Mouse (Mus musculus): ENCODE measurements around the gene Nop58. TPM values are rescaled to one million over a fixed set of nuclear protein-coding genes. Genes with fewer than 3 reads are reported as not detected.
"Not testable (repeated sequence)": the region's sequence is repeated elsewhere in the genome, so short reads cannot be mapped to it uniquely, and the experiment has no call there.

Gene Nop58
- total RNA-seq, 2 experiments from 2014 or later: 73.3 to 74.4 TPM

GRCm38 (mm10) chr1:59697751-59698150 is 13.0 kb downstream of the Nop58 start:
- no peak for DNase-seq (ENCODE audit: extremely low spot score in 1 of 2, low spot score in 2 of 2)
- intact Hi-C loops (cut with DNase I): no loop called here

DNA sequence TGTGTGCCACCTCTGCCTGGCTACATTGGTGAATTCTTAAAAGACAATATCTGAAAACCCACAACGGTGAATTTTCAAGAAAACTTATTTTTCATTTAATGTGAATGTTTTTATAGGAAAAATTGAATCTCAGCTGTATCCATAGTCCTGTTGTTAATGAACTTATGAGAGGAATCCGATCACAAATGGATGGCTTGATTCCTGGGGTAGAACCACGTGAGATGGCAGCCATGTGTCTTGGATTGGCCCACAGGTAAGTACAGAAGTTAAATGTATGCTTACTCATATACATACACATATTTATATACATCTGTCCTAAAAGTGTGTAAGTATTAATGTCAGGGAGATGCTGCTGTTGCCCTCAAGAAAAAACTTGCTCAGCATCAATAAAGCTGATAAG is 13.4 kb downstream of the Nop58 start:
- intact Hi-C loops (cut with DNase I): no loop called here
- DNase-seq (ENCODE audit: extremely low spot score in 1 of 2, low spot score in 2 of 2): no peak

DNA sequence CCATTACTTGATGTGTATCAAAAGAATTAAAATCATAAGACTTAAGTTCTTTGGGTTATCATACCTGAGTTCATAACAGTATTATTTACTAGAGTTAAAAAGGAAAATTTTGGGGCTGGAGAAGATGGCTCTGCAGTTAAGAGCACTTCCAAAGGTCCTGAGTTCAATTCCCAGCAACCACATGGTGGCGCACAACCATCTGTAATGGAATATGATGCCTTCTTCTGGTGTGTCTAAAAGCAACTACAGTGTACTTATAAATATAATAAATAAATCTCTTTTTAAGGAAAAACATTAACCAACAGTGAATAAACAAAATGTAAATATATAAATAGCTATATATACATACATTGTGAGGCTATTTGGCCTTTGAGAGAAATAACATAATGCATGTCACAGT is 17.0 kb downstream of the Nop58 start:
- DNase-seq (ENCODE audit: extremely low spot score in 1 of 2, low spot score in 2 of 2): no peak
- intact Hi-C loops (cut with DNase I): loop anchor here (10.0 kb wide), 2 partner anchors 163 to 383 kb away; no protein-coding TSS in a partner anchor

DNA sequence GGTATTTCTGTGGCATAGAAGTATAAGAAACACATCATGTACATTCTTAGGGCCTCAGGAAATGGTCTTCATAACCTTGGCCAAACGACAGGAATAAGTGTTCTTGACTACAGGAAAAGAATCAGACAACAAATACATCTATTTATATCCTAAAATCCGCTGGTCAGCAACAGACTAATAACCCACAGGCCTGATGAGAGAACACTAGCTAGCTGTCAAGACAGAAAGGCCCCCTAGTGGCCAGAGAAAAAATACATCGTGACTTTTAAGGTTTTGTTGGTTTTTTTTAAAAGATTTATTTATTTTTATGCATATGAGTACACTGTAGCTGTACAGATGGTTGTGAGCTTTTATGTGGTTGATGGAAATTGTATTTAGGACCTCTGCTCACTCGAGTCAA is 35.1 kb downstream of the Nop58 start:
- no peak for DNase-seq (ENCODE audit: extremely low spot score in 1 of 2, low spot score in 2 of 2)
- intact Hi-C loops (cut with DNase I): no loop called here

DNA sequence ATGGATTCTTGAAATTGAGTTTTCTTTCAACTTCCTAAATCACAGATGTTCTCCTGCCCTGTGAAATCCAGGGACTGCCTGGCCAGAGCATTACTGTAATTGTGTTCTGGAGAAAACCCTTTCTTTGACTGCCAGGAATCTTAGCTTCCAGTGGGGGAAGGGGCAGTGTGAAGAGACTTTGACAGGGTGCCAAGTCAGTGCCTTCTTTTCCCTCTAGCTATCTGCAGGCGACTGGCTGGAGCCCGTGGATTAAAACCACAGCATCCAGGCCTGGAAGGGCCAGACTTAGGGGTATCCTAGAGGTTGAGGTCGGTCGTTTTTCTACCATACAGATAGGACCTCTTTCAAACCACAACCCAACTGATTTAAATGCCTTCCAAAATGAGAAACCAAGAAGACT is 40.9 kb downstream of the Nop58 start:
- peak; percentile 10 to 46 for DNase-seq (ENCODE audit: extremely low spot score in 1 of 2, low spot score in 2 of 2)
- intact Hi-C loops (cut with DNase I): no loop called here

- peak in 1 of 2 experiments; percentile 69 for DNase-seq (ENCODE audit: extremely low spot score in 1 of 2, low spot score in 2 of 2)
- intact Hi-C loops (cut with DNase I): no loop called here
These were observed 45.3 kb downstream of the Nop58 start for GRCm38 (mm10) chr1:59730106-59730505.

- intact Hi-C loops (cut with DNase I): no loop called here
- no peak for DNase-seq (ENCODE audit: extremely low spot score in 1 of 2, low spot score in 2 of 2)
These were observed 46.0 kb downstream of the Nop58 start for GRCm38 (mm10) chr1:59730737-59731136.

DNA sequence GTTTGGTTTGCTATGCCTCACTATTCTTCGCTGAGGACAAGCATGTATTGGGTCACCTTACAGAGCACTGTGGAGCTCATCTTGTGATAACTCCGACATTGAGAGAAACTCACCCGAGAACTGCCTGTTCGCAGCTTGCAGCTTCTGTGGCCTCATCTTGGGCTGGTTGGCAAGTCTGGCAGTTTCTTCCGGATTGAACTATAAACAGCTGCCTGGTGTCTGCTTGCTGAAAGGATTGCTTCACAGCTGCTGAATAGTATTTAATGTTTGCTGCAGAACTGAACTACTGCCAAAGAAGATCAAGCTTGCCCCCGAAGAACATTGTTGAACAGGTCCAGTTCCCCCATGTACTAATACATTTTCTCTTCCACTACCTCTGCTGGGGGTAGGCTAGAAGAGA is 49.3 kb downstream of the Nop58 start:
- DNase-seq (ENCODE audit: extremely low spot score in 1 of 2, low spot score in 2 of 2): peak in 1 of 2 experiments; percentile 13
- intact Hi-C loops (cut with DNase I): no loop called here

DNA sequence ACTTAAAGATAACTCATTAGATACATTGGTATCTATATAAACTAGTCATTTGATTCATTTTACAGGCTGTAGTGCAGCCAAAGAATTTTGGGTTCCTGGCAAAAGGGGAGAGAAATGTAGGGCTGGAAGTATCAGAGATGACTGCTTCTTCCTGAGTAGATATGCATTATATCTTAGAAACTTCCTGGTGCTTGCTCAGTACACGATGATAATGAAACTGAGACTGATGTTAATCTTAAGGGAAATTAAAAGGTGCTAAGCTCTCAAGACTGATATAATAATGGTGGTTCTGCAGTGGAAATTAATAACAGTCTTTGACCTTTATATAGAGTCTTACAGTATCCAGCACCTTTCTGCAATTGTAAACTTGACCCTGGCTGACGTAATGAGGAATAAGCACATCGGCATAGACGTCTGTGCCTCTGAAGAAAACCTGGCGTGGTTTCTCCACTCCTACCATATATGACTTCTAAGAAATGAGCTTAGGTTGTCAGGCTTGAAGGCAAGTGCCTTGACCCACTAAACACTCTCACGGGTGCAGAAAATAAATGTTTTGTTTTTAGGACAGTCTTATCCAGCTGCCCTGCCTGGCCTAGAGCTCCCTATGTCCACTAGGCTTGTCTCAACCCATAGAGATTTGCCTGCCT is 54.1 kb downstream of the Nop58 start:
- intact Hi-C loops (cut with DNase I): no loop called here

DNA sequence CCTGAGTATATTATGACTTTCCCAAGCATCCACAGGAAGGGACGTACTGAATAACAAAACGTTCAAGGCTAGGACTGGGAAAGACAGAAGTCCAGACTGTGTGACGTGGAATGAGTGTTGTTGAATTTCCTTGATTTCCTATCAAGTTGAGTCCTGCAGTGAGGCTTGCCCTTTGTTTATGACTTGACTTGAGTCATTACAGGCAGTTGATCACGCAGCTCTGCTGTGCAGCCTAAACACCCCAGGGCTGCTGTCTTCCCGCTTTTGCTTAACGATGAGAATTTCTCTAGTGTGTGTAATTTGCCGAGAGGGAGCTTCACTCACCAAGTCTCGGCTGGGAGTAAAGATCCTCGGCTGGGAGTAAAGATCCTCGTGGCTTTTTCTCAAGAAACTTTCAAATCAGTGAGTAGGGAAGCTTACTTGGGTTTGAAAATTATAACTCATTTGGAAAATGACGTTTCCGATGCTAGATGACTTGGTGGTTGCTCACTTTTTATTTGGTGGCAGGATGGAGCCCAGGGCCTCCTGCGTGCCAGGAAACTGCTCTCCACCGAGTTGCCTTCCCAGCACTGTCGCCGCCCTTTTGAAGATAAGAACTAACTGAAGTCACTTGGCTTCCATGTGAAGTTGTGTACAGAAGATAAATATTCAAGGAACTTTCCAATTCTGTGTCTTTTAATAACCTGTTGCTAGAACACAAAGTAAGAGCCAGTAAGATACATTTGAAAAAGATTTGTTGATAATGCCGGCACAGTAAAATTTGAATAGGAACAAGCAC is 55.0 kb downstream of the Nop58 start:
- intact Hi-C loops (cut with DNase I): no loop called here
- no peak for DNase-seq (ENCODE audit: extremely low spot score in 1 of 2, low spot score in 2 of 2)

More for the DNA sequence above, 54.1 kb downstream of the Nop58 start:
- DNase-seq (ENCODE audit: extremely low spot score in 1 of 2, low spot score in 2 of 2): no peak

DNA sequence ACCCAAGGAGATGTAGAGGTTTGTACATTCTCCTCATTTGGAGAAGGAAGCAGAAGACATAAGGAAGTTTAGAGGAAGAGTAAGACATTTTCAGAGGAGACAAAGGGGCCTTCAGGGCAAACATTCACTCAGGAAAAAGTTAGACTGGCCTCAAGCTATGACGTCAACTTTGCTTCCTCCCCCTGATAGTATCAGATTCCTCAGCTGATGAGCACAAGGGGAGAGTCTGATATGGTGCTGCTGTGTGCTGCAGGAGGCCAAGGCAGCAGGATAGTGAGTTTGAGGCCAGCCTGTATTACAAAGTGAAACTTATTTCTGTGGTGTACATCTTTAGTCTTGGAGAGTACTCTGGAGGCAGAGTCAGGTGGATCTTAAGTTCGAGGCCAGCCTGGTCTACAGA is 64.3 kb downstream of the Nop58 start:
- DNase-seq (ENCODE audit: extremely low spot score in 1 of 2, low spot score in 2 of 2): no peak
- intact Hi-C loops (cut with DNase I): no loop called here

DNA sequence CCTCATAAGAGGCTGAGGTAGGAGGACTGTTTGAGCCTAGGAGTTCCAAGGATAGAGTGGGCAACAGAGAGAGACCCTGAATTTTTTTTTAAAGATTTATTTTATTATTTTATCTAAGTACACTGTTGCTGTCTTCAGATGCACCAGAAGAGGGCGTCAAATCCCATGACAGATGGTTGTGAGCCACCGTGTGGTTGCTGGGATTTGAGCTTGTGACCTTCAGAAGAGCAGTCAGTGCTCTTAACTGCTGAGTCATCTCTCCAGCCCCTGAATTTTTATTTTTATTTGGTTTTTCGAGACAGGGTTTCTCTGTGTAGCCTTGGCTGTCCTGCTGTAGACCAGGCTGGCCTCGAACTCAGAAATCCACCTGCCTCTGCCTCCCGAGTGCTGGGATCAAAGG is 65.0 kb downstream of the Nop58 start:
- intact Hi-C loops (cut with DNase I); DNase-seq (ENCODE audit: extremely low spot score in 1 of 2, low spot score in 2 of 2): not testable (repeated sequence)

DNA sequence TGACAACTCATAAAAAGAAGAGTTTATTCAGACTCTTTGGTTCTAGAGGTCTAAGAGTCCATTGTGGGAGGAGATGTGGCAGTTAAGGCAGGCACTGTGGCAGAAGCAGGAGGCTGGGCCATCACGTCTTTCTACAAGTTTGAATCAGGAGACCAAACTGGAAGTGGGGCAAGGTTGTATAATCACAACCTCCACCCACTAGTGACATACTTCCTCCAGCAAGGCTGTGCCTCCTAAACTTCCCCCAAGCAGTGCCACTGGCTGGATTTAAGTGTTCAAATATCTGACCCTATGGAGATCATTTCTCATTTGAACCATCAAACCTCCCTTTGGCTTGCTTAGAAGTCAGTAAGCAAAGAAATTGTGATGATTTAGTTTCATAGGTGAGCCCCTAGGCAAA is 70.5 kb downstream of the Nop58 start:
- no peak for DNase-seq (ENCODE audit: extremely low spot score in 1 of 2, low spot score in 2 of 2)
- intact Hi-C loops (cut with DNase I): no loop called here

- no peak for DNase-seq (ENCODE audit: extremely low spot score in 1 of 2, low spot score in 2 of 2)
- intact Hi-C loops (cut with DNase I): no loop called here
These were observed 73.6 kb downstream of the Nop58 start for GRCm38 (mm10) chr1:59758325-59758724.

DNA sequence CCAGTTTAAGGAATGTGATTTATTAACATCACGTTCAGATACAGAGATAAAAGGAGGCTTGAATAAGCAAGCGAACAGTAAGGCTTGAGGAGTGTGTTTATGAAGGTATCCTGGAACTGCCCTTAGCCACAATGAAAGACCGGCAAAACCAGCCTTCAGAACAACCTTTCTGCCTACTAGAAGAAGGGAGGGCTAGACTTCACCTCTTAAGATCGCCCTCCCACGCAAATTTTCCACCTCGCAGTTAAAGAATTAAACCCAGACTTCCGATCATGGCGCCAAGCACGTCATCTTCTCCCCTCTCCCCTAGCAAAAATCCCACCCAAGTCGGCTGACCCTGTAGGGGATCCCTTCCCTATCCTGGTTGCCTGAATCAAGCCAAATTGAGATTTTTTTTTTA is 77.4 kb downstream of the Nop58 start:
- peak; percentile 36 to 43 for DNase-seq (ENCODE audit: extremely low spot score in 1 of 2, low spot score in 2 of 2)
- intact Hi-C loops (cut with DNase I): loop anchor here (10.0 kb wide), 1 partner anchor 73 kb away; no protein-coding TSS in a partner anchor

DNA sequence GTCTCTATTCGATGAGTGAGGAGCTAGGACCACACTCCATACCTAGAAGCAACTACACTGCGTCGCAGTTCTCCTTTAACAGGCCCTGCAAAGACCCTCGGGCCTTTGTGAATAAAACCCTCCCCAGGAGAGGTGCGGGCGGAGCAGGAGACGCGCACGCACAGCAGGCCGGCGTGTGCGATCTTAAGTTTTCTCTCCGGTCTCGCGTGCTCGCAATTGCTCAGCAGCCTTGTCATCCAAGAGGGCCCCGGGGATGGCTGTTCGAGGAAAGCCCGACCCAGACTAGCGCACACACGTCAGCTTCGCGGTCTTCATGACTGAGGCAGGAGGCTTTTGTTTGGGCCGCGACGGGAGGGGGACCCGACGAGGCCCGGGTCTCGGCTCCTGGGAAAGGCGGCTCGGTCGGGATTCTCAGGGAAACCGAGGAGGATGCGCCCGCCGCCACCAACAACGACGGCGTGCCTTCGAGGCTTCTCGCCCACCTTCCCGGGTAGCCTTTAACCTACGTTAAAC is 77.9 kb downstream of the Nop58 start:
- intact Hi-C loops (cut with DNase I): loop anchor here (10.0 kb wide), 1 partner anchor 72 kb away; no protein-coding TSS in a partner anchor
- peak; percentile 47 to 77 for DNase-seq (ENCODE audit: extremely low spot score in 1 of 2, low spot score in 2 of 2)

DNA sequence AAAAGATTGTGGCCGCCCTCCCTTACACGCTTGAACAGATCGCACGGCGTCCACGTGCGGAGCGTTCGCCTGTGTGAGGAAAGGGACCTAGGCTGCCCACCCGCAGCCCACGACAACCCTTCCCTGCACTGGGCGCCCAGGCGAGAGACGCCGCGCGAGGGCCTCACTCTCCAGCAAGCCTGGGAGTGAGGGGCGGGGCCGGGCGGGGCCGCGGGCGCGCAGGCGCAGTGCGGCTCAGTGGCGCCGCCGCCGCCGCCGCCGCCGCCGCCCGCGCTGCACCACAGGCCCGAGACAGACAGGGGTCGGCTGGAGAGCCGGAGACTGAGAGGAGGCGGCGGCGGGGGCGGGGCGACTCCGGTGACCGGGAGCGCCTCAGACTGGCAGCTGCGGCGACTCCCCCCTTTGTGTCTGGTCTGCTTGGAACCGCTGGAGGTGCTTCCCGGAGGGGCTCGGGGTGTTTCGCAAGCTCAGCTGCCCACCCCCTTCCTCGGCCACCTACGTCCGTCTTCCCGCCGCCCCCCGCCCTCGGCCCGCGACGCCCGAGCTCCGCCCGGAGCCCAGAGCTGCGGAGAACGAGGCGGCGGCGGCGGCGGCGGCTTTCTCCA is 78.5 kb downstream of the Nop58 start, which contains the start of gene Bmpr2:
Gene Bmpr2 (plus strand): TSS at position 237 of the 605 bp plus-strand sequence.
- intact Hi-C loops (cut with DNase I): loop anchor here (10.0 kb wide), 1 partner anchor 72 kb away; no protein-coding TSS in a partner anchor
- peak; percentile 74 to 95 for DNase-seq (ENCODE audit: extremely low spot score in 1 of 2, low spot score in 2 of 2)

- DNase-seq (ENCODE audit: extremely low spot score in 1 of 2, low spot score in 2 of 2): peak in 1 of 2 experiments; percentile 40
These were observed 79.0 kb downstream of the Nop58 start for GRCm38 (mm10) chr1:59763781-59764251.

DNA sequence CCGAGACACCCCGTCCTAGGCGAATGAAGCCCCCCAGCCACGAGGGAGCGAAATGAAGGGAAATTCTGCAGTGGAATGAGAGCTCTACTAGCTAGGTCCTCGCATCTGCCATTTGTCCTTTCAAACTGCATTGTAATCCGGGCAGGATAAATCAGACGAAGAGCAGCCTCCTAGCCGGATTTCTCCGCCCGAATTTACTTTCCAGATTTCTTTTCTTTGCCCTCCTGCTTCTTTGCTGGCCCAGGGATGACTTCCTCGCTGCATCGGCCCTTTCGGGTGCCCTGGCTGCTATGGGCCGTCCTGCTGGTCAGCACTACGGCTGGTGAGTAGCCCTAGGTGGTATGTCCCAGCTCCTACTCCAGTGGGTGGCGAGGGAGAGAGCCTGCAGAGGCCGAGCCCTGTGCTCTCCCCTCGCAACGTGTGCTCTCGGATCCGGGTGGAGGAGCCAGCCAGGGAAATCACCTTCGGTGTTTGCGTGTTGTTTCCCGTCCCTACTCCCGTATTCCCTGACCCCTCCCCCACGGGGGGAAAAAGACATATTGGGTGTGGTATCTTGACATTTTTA is 79.7 kb downstream of the Nop58 start:
- intact Hi-C loops (cut with DNase I): loop anchor here (10.0 kb wide), 1 partner anchor 70 kb away; no protein-coding TSS in a partner anchor
- DNase-seq (ENCODE audit: extremely low spot score in 1 of 2, low spot score in 2 of 2): peak; percentile 15 to 67

More at GRCm38 (mm10) chr1:59763781-59764251, 79.0 kb downstream of the Nop58 start:
- intact Hi-C loops (cut with DNase I): loop anchor here (10.0 kb wide), 1 partner anchor 71 kb away; no protein-coding TSS in a partner anchor
